Mouse (Mus musculus) NIH3T3 (cell line): ENCODE results near the gene Gm21117.
"Not testable (repeated sequence)": the region's sequence is repeated elsewhere in the genome, so short reads cannot be mapped to it uniquely, and the experiment has no call there.

Source experiments
- DNase-seq: peaks from one replicate; pipeline ENCODE4 v3.0.0-alpha.2; 2012; ENCODE audit warnings: low read depth

Gm21117 gene

DNA sequence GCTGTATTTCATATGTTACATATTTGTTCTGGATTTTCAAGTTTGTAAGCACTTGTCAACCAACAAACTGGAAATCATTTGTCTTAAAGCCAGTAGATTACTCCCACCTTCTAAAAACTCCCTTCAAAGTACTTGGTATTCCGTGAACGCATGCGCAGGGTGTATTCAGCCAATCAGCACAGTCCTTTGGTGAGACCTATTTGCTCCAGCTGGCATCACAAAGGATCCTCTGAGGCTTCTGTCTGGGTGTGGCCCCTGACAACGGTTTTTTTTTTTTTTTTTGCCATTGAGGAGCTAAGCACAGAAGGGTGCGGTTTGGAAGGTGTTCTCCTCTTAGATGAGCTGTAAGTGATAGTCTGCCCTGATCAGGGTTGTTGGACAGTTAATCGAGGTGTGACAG, at the start of gene Gm21117:
Gm21117 (plus strand) TSS at position 301 of the 400 bp plus-strand sequence.
- not testable (repeated sequence) for DNase-seq
